Mouse (Mus musculus) CH12.LX (cell line): ENCODE results near the gene Pram1. TPM values are rescaled to one million over a fixed set of nuclear protein-coding genes. Genes with fewer than 3 reads are reported as not detected.

Experiments used
- DNase-seq: peaks from one replicate; pipeline ENCODE4 v3.0.0-alpha.2; 2013; ENCODE audit errors: extremely low read depth
- H3K27ac ChIP-seq: 2 replicates; pipeline ENCODE4 v1.5.1; 2012; ENCODE audit warnings: low read depth, mild to moderate bottlenecking, control low read depth, moderate library complexity; ENCODE audit not compliant: insufficient read depth
- H3K27me3 ChIP-seq: replicated peaks from 2 replicates; pipeline ENCODE3; 2012; ENCODE audit warnings: inconsistent platforms
- H3K36me3 ChIP-seq, 2 experiments: replicated peaks in 1 of 2; 2 replicates each; pipeline versions ENCODE3 to v1.6.1; 2012; ENCODE audit warnings: inconsistent platforms in 1 of 2, low read length in 1 of 2, mild to moderate bottlenecking in 1 of 2, mixed read lengths in 1 of 2, moderate library complexity in 1 of 2; ENCODE audit not compliant: control insufficient read depth in 1 of 2, insufficient read depth in 1 of 2
- H3K4me1 ChIP-seq, 2 experiments: 2 replicates each; pipeline ENCODE4 v1.6.1; 2012; ENCODE audit warnings: inconsistent platforms in 1 of 2, moderate library complexity in 1 of 2; ENCODE audit not compliant: insufficient read depth in 2 of 2, control insufficient read depth in 1 of 2
- H3K4me2 ChIP-seq: 2 replicates; pipeline ENCODE4 v1.6.1; 2012; ENCODE audit warnings: low read depth, mild to moderate bottlenecking, control low read depth; ENCODE audit not compliant: poor library complexity, insufficient read depth, severe bottlenecking
- H3K4me3 ChIP-seq, 3 experiments: fragments of 150-350 bp in 1 of 3; sonication (generic) in 1 of 3; replicated peaks in 1 of 3; 2 replicates each; pipeline versions ENCODE3 to v1.5.1; 2011 to 2012; ENCODE audit warnings: low read depth in 2 of 3, low read length in 2 of 3, mild to moderate bottlenecking in 2 of 3, moderate library complexity in 2 of 3, control low read depth in 1 of 3, improper control_type of control experiment in 1 of 3, inconsistent platforms in 1 of 3, mixed read lengths in 1 of 3; ENCODE audit not compliant: poor library complexity in 1 of 3
- H3K79me2 ChIP-seq: replicated peaks from 2 replicates; pipeline ENCODE4 v1.6.1; 2012; ENCODE audit warnings: mild to moderate bottlenecking, moderate library complexity; ENCODE audit not compliant: control insufficient read depth, poor library complexity, insufficient read depth, severe bottlenecking; ENCODE audit errors: extremely low read depth
- H3K9ac ChIP-seq: 2 replicates; pipeline ENCODE4 v1.6.1; 2012; ENCODE audit warnings: low read depth, mild to moderate bottlenecking, control low read depth, moderate library complexity; ENCODE audit not compliant: insufficient read depth
- H3K9me3 ChIP-seq: replicated peaks from 2 replicates; pipeline ENCODE3; 2012; ENCODE audit warnings: low read length, inconsistent platforms, mixed read lengths
- BHLHE40 ChIP-seq: IDR thresholded peaks from 2 replicates; pipeline ENCODE4 v1.6.1; 2011; ENCODE audit warnings: mild to moderate bottlenecking, low read depth, low read length, improper control_type of control experiment
- CHD2 ChIP-seq: IDR thresholded peaks from 2 replicates; pipeline ENCODE4 v1.6.1; 2011; ENCODE audit warnings: low read length, improper control_type of control experiment
- CTCF ChIP-seq, 2 experiments: IDR thresholded peaks in 1 of 2; conservative IDR thresholded peaks in 1 of 2; 2 replicates each; pipeline ENCODE4 v1.5.1; 2011 to 2012; ENCODE audit warnings: low read depth in 2 of 2, low read length in 2 of 2, improper control_type of control experiment in 1 of 2, inconsistent platforms in 1 of 2, mild to moderate bottlenecking in 1 of 2, moderate library complexity in 1 of 2
- ELF1 ChIP-seq: IDR thresholded peaks from 2 replicates; pipeline ENCODE4 v1.6.1; 2014; ENCODE audit warnings: low read depth, mild to moderate bottlenecking, inconsistent platforms, low read length, improper control_type of control experiment
- ETS1 ChIP-seq: conservative IDR thresholded peaks from 2 replicates; pipeline ENCODE4 v1.6.1; 2012; ENCODE audit warnings: low read depth, mild to moderate bottlenecking, inconsistent platforms, low read length, improper control_type of control experiment, moderate library complexity
- GABPA ChIP-seq: IDR thresholded peaks from 2 replicates; pipeline ENCODE4 v1.6.1; 2012; ENCODE audit warnings: low read depth, low read length, improper control_type of control experiment, inconsistent platforms; ENCODE audit not compliant: insufficient replicate concordance
- HCFC1 ChIP-seq: IDR thresholded peaks from 2 replicates; pipeline ENCODE4 v1.6.1; 2012; ENCODE audit warnings: low read depth, mild to moderate bottlenecking, inconsistent platforms, low read length, improper control_type of control experiment
- JUND ChIP-seq: conservative IDR thresholded peaks from 2 replicates; pipeline ENCODE4 v1.6.1; 2011; ENCODE audit warnings: low read depth, low read length, improper control_type of control experiment
- KAT2A ChIP-seq: IDR thresholded peaks from 2 replicates; pipeline ENCODE4 v1.6.1; 2012; ENCODE audit warnings: low read length, improper control_type of control experiment, inconsistent platforms; ENCODE audit not compliant: insufficient replicate concordance
- MAZ ChIP-seq: IDR thresholded peaks from 2 replicates; pipeline ENCODE4 v1.6.1; 2012; ENCODE audit warnings: low read depth, mild to moderate bottlenecking, inconsistent platforms, low read length, improper control_type of control experiment, moderate library complexity
- NRF1 ChIP-seq: IDR thresholded peaks from 2 replicates; pipeline ENCODE4 v1.6.1; 2014; ENCODE audit warnings: low read depth, mild to moderate bottlenecking, inconsistent platforms, low read length, improper control_type of control experiment, moderate library complexity
- POLR2AphosphoS2 ChIP-seq: IDR thresholded peaks from 2 replicates; pipeline ENCODE4 v1.6.1; 2011; ENCODE audit warnings: low read depth, low read length, improper control_type of control experiment
- RCOR1 ChIP-seq: conservative IDR thresholded peaks from 2 replicates; pipeline ENCODE4 v1.6.1; 2012; ENCODE audit warnings: low read depth, mild to moderate bottlenecking, inconsistent platforms, low read length, improper control_type of control experiment
- SIN3A ChIP-seq: IDR thresholded peaks from 2 replicates; pipeline ENCODE4 v1.6.1; 2012; ENCODE audit warnings: low read length, improper control_type of control experiment, inconsistent platforms
- SMC3 ChIP-seq: IDR thresholded peaks from 2 replicates; pipeline ENCODE4 v1.6.1; 2011; ENCODE audit warnings: low read depth, low read length, improper control_type of control experiment
- TBP ChIP-seq: conservative IDR thresholded peaks from 2 replicates; pipeline ENCODE4 v1.6.1; 2011; ENCODE audit warnings: low read depth, low read length, improper control_type of control experiment
- USF1 ChIP-seq: IDR thresholded peaks from 2 replicates; pipeline ENCODE4 v1.6.1; 2014; ENCODE audit warnings: low read depth, mild to moderate bottlenecking, inconsistent platforms, low read length, improper control_type of control experiment
- USF2 ChIP-seq: conservative IDR thresholded peaks from 2 replicates; pipeline ENCODE4 v1.6.1; 2011; ENCODE audit warnings: low read depth, low read length, improper control_type of control experiment
- ZMIZ1 ChIP-seq: IDR thresholded peaks from 2 replicates; pipeline ENCODE4 v1.6.1; 2012; ENCODE audit warnings: low read depth, mild to moderate bottlenecking, inconsistent platforms, low read length, improper control_type of control experiment
- dilution Hi-C: fragments of 300-500 bp; cut with MboI; formaldehyde crosslinking; loops from 2 replicates; pipeline ENCODE4 v1.14.3; 2020; ENCODE audit warnings: low sequenced_read_pairs; ENCODE audit not compliant: extremely low pct_unique_long_range_greater_than_20kb, extremely low pct_ligation_motif_present
- in situ Hi-C: fragments of 300-500 bp; cut with MboI; formaldehyde crosslinking; loops from 3 replicates; pipeline ENCODE4 v1.14.3; 2019; ENCODE audit warnings: low sequenced_read_pairs, low pct_ligation_motif_present, low pct_unique_long_range_greater_than_20kb, mixed read lengths
- polyA plus RNA-seq: library from polyadenylated mRNA; unstranded; fragments of >175 nt; gene quantifications from 2 replicates; pipeline ENCODE4 v1.2.1, GENCODE M21; 2012; ENCODE audit warnings: low read depth; ENCODE audit not compliant: insufficient read length
- total RNA-seq, 2 experiments: library from RNA; depleted of rRNA; stranded (reverse); fragments of 300-350 nt in 1 of 2; fragments of >200 nt in 1 of 2; gene quantifications; 2 replicates each; pipeline ENCODE4 v1.2.3; 2012 to 2014

Gene Pram1
- total and polyA plus RNA-seq, 3 experiments, result 0.21 to 1.1 (median 0.38) TPM

DNA sequence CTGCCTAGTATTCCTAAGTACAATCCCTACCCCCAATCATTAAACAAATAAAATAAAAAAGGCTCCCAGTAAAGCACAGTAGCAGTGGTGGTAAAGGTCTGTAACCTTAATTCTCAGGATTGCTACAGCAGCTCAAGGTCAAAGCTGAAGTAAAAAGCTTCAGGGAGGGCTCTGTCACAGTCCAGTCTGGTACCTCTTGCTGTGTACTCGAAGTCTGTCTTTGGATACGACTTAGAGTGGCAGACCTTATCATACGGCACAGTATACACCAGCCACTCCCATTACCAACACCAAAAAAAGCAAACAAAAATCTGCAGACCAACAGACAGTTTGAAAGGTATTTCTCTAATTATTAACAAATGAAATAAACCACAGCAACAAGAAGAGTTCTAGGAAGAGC, 29.0 kb downstream of the Pram1 start:
- H3K4me1 ChIP-seq, result no peaks in the 10 kb centered on the region
- H3K27ac ChIP-seq, result no peak overlapping the region
- H3K4me3 ChIP-seq, result no peak overlapping the region
- dilution Hi-C loops, result no loop called here
- H3K4me2 ChIP-seq, result no peak overlapping the region
- TF ChIP-seq CHD2, result no peak
- TF ChIP-seq USF1, result no peak
- no peak for TF ChIP-seq TBP
- no peak for TF ChIP-seq GABPA
- TF ChIP-seq NRF1, result no peak
- no peak for TF ChIP-seq HCFC1
- no peak for TF ChIP-seq POLR2AphosphoS2
- TF ChIP-seq JUND, result no peak
- no peak overlapping the region for H3K9ac ChIP-seq
- no peaks in the 10 kb centered on the region for H3K27me3 ChIP-seq
- in situ Hi-C loops, result no loop called here
- peaks cover 47% of the 10 kb centered on the region for H3K79me2 ChIP-seq
- no peaks in the 10 kb centered on the region for H3K9me3 ChIP-seq
- no peak for DNase-seq
- H3K36me3 ChIP-seq, result peaks cover 45 to 91% of the 10 kb centered on the region in 2 experiments

- in situ Hi-C loops (no loop called here), dilution Hi-C loops (no loop called here)
- Histone ChIP-seq H3K9me3 (no peaks in the 10 kb centered on the region), H3K27ac (no peak overlapping the region), H3K79me2 (peaks cover 71% of the 10 kb centered on the region), H3K9ac (no peak overlapping the region), H3K4me1 (peaks cover 0 to 15% of the 10 kb centered on the region in 2 experiments; a peak in 1 of 4 replicates), H3K4me2 (no peak overlapping the region), H3K27me3 (no peaks in the 10 kb centered on the region), H3K4me3 (no peak overlapping the region), H3K36me3 (peaks cover 34 to 82% of the 10 kb centered on the region in 2 experiments)
- DNase-seq, result no peak
- TF ChIP-seq GABPA (no peak), CTCF (conservative IDR thresholded peaks at IDR 0.05 in 1 of 2, IDR thresholded peaks at IDR 0.05 in 1 of 2; ENCODE audit: low read depth in 2 of 2, low read length in 2 of 2) (no peak), SIN3A (no peak), SMC3 (no peak), KAT2A (no peak), USF2 (no peak), RCOR1 (no peak), ETS1 (no peak), BHLHE40 (no peak), POLR2AphosphoS2 (no peak), MAZ (no peak), ELF1 (no peak), ZMIZ1 (no peak), USF1 (no peak), TBP (no peak)
Measured at GRCm38 (mm10) chr17:33669681-33670080, 31.8 kb downstream of the Pram1 start.
